Mouse (Mus musculus): ENCODE data around the gene Gabbr2. TPM values are rescaled to one million over a fixed set of nuclear protein-coding genes. Genes with fewer than 3 reads are reported as not detected.

The Gabbr2 gene
- polyA plus RNA-seq, 1 experiment from 2014 or later, result 0.04 TPM

DNA sequence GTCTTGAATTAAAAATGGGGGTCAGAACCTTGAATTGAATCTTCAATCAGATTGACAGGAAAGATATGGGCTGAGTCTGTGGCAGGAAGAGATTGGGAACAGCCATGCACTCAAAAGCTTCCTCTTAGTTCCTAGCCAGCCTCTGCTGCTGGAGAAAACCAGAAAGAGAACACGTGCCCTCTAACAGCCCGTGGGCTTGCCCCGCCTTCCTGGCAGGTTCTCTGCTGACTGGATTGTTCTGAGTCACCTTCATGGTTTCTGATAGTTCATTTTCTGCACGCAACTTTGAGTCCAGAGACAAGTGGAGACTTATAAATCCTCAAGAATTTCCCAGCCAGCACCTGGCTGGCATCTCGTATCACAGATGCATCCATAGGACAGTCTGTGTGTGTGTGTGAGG lies 123.5 kb downstream of the Gabbr2 start:
- Histone ChIP-seq H3K9me3 (ENCODE audit: control insufficient read depth, low read length) (no peaks in the 10 kb centered on the region), H3K4me3 (ENCODE audit: low read depth, low read length) (no peak overlapping the region), H3K27ac (replicated peaks) (no peak overlapping the region), H3K4me2 (replicated peaks; ENCODE audit: low read depth) (no peak overlapping the region), H3K4me1 (replicated peaks; ENCODE audit: control insufficient read depth, insufficient read depth) (no peaks in the 10 kb centered on the region), H3K27me3 (ENCODE audit: control insufficient read depth, insufficient read depth, low read length) (no peaks in the 10 kb centered on the region), H3K9ac (ENCODE audit: low read length) (no peak overlapping the region), H3K36me3 (ENCODE audit: control insufficient read depth, insufficient read depth, low read length) (no peaks in the 10 kb centered on the region)
- DNase-seq (ENCODE audit: low spot score), result peak; percentile 46
- peak; percentile 29; the same call in 1 of the 2 replicates for ATAC-seq (ENCODE audit: low FRiP score, low TSS enrichment)
- TF ChIP-seq EP300 (optimal IDR thresholded peaks at IDR 0.05) (no peak), CTCF (IDR thresholded peaks at IDR 0.05; ENCODE audit: low read depth) (no peak)
- WGBS, result 52% methylated on average over 5 of the region's 5 CpGs

DNA sequence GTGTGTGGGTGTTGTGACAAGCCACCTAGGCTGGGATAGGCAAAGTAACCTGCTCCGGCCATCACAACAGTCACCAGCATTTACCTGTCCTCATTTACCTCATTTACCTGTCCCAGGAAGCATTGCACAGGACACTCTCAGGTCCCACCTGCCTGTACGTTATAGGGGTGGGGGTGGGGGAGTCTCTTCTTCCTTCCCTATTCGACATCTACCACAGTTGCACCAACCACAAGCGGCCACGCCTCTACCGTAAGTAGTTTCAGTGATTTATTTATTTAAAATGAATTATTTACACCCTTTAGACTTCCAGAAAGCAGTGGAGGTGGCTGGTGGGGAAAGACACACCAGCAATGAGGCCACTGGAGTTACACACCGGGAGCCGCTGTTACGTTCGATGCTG lies 123.9 kb downstream of the Gabbr2 start:
- no peaks in the 10 kb centered on the region for H3K36me3 ChIP-seq (ENCODE audit: control insufficient read depth, insufficient read depth, low read length)
- no peak for DNase-seq (ENCODE audit: low spot score)
- ATAC-seq (ENCODE audit: low FRiP score, low TSS enrichment), result no peak
- TF ChIP-seq CTCF (IDR thresholded peaks at IDR 0.05; ENCODE audit: low read depth) (no peak), EP300 (optimal IDR thresholded peaks at IDR 0.05) (no peak)
- no peak overlapping the region for H3K27ac ChIP-seq (replicated peaks)
- H3K4me2 ChIP-seq (replicated peaks; ENCODE audit: low read depth), result no peak overlapping the region
- H3K4me3 ChIP-seq (ENCODE audit: low read depth, low read length), result no peak overlapping the region
- no peaks in the 10 kb centered on the region for H3K27me3 ChIP-seq (ENCODE audit: control insufficient read depth, insufficient read depth, low read length)
- H3K9ac ChIP-seq (ENCODE audit: low read length), result no peak overlapping the region
- H3K4me1 ChIP-seq (replicated peaks; ENCODE audit: control insufficient read depth, insufficient read depth), result no peaks in the 10 kb centered on the region
- no peaks in the 10 kb centered on the region for H3K9me3 ChIP-seq (ENCODE audit: control insufficient read depth, low read length)
- WGBS, result 64% methylated on average over 10 of the region's 10 CpGs

DNA sequence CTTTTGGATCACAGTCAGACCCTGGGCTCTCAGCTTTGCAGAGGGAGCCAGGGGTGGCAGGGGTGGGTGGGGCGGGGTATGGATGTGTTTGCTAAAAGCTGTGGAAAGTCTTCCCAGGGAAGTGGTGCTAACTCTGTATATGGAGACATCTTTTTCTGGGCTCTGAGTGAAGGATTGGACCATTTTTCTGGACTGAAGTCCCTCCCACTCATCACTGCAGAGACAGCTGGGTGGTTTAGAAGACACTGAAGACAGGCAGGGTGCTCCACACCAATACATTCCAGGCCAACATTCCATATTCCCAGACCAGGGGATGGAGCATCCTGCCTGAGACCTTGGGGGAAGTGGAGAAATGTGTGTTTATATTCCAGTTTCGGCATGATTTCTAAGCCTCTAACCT lies 125.6 kb downstream of the Gabbr2 start:
- H3K4me3 ChIP-seq (ENCODE audit: low read depth, low read length), result no peak overlapping the region
- no peak for ATAC-seq (ENCODE audit: low FRiP score, low TSS enrichment)
- 50% methylated on average over 2 of the region's 2 CpGs for WGBS
- H3K9ac ChIP-seq (ENCODE audit: low read length), result no peak overlapping the region
- no peak for TF ChIP-seq EP300 (optimal IDR thresholded peaks at IDR 0.05)
- no peak for DNase-seq (ENCODE audit: low spot score)
- H3K27me3 ChIP-seq (ENCODE audit: control insufficient read depth, insufficient read depth, low read length), result no peaks in the 10 kb centered on the region
- no peak overlapping the region for H3K4me2 ChIP-seq (replicated peaks; ENCODE audit: low read depth)
- H3K4me1 ChIP-seq (replicated peaks; ENCODE audit: control insufficient read depth, insufficient read depth), result no peaks in the 10 kb centered on the region
- no peaks in the 10 kb centered on the region for H3K9me3 ChIP-seq (ENCODE audit: control insufficient read depth, low read length)
- H3K36me3 ChIP-seq (ENCODE audit: control insufficient read depth, insufficient read depth, low read length), result no peaks in the 10 kb centered on the region
- no peak overlapping the region for H3K27ac ChIP-seq (replicated peaks)

DNA sequence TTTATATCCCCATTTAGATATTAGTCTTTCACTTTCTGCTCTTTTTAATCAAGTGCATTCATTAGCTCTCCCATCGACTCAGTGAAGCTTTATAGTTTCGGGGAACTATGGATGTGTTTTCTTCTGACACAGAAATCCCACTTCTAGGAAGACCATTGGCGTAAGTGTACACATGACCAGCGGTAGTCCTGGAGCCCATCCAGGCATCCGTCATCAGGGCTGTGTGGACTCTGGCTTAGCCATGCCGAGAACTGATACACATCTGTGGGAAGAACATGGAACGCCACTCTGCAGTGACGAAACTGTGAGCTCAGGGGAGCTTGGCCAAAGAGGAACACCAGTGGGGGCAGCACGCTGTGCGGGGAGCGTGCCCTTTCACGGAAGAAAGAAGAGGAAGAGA lies 128.0 kb downstream of the Gabbr2 start:
- no peak for DNase-seq (ENCODE audit: low spot score)

DNA sequence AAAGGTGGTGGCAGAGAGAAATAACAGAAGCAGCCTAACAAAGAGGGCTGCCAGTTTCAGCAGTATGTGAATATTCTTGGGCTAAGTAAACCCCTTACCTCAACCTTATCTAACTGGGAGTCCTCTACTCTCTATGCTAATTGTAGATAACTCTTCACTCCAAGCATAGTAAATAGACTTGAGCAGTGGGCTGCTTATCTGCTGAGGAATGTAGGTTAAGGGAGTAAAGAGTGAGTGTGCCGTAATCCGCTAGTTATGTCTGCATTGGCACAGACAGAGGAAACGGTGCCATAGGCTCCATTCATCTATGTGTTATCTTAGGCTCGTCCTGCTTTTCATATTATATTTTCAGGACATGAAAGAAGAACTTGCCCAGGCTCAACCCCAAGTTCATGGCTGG lies 129.0 kb downstream of the Gabbr2 start:
- Histone ChIP-seq H3K9me3 (ENCODE audit: control insufficient read depth, low read length) (no peaks in the 10 kb centered on the region), H3K27ac (replicated peaks) (no peak overlapping the region), H3K4me1 (replicated peaks; ENCODE audit: control insufficient read depth, insufficient read depth) (no peaks in the 10 kb centered on the region), H3K4me2 (replicated peaks; ENCODE audit: low read depth) (no peak overlapping the region), H3K9ac (ENCODE audit: low read length) (no peak overlapping the region), H3K36me3 (ENCODE audit: control insufficient read depth, insufficient read depth, low read length) (no peaks in the 10 kb centered on the region), H3K27me3 (ENCODE audit: control insufficient read depth, insufficient read depth, low read length) (no peaks in the 10 kb centered on the region), H3K4me3 (ENCODE audit: low read depth, low read length) (no peak overlapping the region)
- WGBS, result 78% methylated on average over 4 of the region's 4 CpGs
- TF ChIP-seq CTCF (IDR thresholded peaks at IDR 0.05; ENCODE audit: low read depth) (no peak), EP300 (optimal IDR thresholded peaks at IDR 0.05) (no peak)
- ATAC-seq (ENCODE audit: low FRiP score, low TSS enrichment), result no peak
- DNase-seq (ENCODE audit: low spot score), result no peak

More for the DNA sequence above, 128.0 kb downstream of the Gabbr2 start:
- H3K9me3 ChIP-seq (ENCODE audit: control insufficient read depth, low read length), result no peaks in the 10 kb centered on the region
- H3K27me3 ChIP-seq (ENCODE audit: control insufficient read depth, insufficient read depth, low read length), result no peaks in the 10 kb centered on the region
- H3K27ac ChIP-seq (replicated peaks), result no peak overlapping the region
- no peak for TF ChIP-seq CTCF (IDR thresholded peaks at IDR 0.05; ENCODE audit: low read depth)
- H3K36me3 ChIP-seq (ENCODE audit: control insufficient read depth, insufficient read depth, low read length), result no peaks in the 10 kb centered on the region
- no peak overlapping the region for H3K4me3 ChIP-seq (ENCODE audit: low read depth, low read length)
- ATAC-seq (ENCODE audit: low FRiP score, low TSS enrichment), result no peak
- WGBS, result 61% methylated on average over 12 of the region's 12 CpGs
- H3K4me1 ChIP-seq (replicated peaks; ENCODE audit: control insufficient read depth, insufficient read depth), result no peaks in the 10 kb centered on the region
- H3K9ac ChIP-seq (ENCODE audit: low read length), result no peak overlapping the region
- no peak overlapping the region for H3K4me2 ChIP-seq (replicated peaks; ENCODE audit: low read depth)

DNA sequence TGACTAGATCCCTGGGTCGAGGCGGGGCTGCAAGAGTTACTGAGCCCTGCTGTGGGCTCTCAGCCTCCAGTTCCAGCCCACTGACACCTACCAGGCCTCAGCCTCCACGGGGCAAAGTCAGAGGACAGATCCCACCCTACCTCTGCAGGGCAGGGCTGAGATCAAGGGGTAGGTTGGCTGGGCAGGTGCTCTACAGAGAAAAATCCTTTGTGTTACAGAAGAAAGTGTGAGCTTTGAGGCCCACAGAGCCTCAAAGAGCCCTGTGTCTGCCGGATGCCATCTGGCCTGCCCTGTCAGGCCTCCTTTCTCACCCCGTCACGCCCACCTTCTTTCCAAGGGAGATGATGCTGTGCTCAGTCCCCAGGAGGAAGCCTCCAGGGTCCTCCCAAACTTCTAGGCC lies 131.1 kb downstream of the Gabbr2 start:
- 69% methylated on average over 6 of the region's 6 CpGs for WGBS
- ATAC-seq (ENCODE audit: low FRiP score, low TSS enrichment) (no peak), DNase-seq (ENCODE audit: low spot score) (no peak)
- Histone ChIP-seq H3K4me2 (replicated peaks; ENCODE audit: low read depth) (no peak overlapping the region), H3K36me3 (ENCODE audit: control insufficient read depth, insufficient read depth, low read length) (no peaks in the 10 kb centered on the region), H3K27me3 (ENCODE audit: control insufficient read depth, insufficient read depth, low read length) (no peaks in the 10 kb centered on the region), H3K9ac (ENCODE audit: low read length) (no peak overlapping the region), H3K4me3 (ENCODE audit: low read depth, low read length) (no peak overlapping the region), H3K4me1 (replicated peaks; ENCODE audit: control insufficient read depth, insufficient read depth) (no peaks in the 10 kb centered on the region), H3K9me3 (ENCODE audit: control insufficient read depth, low read length) (no peaks in the 10 kb centered on the region), H3K27ac (replicated peaks) (no peak overlapping the region)
- no peak for TF ChIP-seq EP300 (optimal IDR thresholded peaks at IDR 0.05)
- TF ChIP-seq CTCF (IDR thresholded peaks at IDR 0.05; ENCODE audit: low read depth), result no peak

All from stomach, postnatal 0 days (tissue).